Mouse (Mus musculus): ENCODE data around the gene 2610042L04Rik. TPM values are rescaled to one million over a fixed set of nuclear protein-coding genes. Genes with fewer than 3 reads are reported as not detected.
"Not testable (repeated sequence)": the region's sequence is repeated elsewhere in the genome, so short reads cannot be mapped to it uniquely, and the experiment has no call there.

2610042L04Rik gene
- under 1 TPM in 1 of 2 experiments, not detected in 1; 0.31 TPM for total RNA-seq (2021)
- long read RNA-seq, experiment 1 = 0 reads
- long read RNA-seq, experiment 2 = 0 reads

DNA sequence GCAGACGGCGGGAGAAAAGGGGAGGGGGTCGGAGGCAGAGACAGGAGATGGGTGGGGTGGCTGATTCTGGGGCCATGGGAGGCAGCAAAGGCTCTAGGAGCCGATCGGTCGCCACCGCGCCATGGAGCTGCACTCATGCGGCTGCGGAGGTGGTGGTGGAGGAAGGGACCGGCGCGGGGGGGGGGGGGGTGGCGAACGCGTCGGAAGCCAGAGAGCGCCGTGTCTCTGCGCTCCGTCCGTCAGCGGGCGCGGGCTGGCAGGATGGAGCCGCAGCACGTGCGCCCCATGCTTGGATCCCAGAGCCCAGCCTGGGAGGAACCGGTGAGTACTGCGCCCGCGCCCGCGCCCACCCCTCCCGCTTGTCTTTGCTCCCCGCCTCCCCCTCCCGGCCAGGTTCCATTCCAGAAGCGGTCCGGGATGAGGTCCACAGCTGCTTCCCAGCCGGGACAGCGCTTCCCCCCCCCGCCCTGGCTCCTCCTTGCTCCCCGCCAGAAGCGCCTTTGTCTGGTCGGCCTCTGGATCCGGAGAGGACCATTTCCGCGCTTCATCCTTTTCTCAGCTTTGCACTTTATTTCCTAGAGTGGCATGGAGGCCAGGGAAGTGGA is at the start of gene 2610042L04Rik:
Gene 2610042L04Rik (plus strand): TSS at position 288 of the 605 bp plus-strand sequence.
- intact Hi-C loops (cut with DNase I); DNase-seq: not testable (repeated sequence)

DNA sequence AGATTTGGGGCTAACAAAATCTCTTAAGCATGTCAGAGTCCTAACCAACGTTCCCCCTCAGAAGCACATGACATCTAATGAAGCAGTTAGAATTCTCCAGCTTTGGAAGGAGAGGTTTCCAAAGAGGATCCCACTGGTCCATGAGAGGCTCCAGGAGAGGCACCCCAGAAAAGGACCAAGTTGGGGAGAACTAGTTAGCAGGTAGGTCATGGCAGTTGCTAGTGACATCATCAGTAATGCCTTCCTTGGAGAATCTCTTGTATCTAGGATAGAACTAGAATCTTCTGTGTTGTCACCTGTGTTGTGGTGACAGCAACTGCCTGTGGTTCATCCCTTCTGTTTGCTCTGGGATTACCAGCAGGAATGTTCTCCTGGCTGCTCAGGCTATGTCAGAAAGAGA is 17.6 kb upstream of the 2610042L04Rik start, which contains the start of gene Gm3149:
Gene Gm3149 (plus strand): TSS at position 301 of the 400 bp plus-strand sequence.
- intact Hi-C loops (cut with DNase I); DNase-seq: not testable (repeated sequence)

DNA sequence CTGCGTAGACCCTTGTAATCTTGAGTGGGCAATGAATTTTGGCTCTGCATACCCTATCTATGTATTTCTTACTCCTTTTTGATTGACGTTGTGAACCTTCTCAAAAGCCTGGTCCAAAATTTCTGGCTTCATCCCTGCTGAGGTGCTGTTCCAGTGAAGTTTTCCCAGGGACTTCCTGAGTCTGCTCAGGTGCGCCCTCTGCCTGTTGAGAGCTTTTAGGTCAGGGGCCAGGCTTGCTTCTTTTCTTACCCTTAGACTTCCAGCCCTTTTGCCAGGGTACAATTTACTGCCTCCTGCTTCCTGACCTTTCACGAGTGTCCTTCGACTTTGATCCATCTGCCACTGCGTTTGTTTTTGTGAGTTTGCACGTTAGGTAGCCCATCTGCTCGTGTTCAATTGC is 943 bp downstream of the 2610042L04Rik start:
- intact Hi-C loops (cut with DNase I); DNase-seq: not testable (repeated sequence)

DNA sequence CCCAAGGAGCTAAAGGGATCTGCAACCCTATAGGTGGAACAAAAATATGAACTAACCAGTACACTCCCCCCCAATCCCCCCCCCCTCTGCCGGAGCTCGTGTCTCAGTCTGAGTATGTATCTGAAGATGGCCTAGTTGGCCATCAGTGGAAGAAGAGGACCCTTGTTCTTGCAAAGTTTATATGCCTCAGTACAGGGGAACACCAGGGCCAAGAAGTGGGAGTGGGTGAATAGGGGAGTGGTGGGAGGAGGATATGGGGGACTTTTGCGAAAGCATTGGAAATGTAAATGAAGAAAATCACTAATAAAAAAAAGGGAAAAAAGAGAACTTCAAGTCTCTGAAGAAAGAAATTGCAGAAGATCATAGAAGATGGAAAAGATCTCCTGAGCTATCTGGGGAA is 34.4 kb downstream of the 2610042L04Rik start:
- intact Hi-C loops (cut with DNase I); DNase-seq: not testable (repeated sequence)

DNA sequence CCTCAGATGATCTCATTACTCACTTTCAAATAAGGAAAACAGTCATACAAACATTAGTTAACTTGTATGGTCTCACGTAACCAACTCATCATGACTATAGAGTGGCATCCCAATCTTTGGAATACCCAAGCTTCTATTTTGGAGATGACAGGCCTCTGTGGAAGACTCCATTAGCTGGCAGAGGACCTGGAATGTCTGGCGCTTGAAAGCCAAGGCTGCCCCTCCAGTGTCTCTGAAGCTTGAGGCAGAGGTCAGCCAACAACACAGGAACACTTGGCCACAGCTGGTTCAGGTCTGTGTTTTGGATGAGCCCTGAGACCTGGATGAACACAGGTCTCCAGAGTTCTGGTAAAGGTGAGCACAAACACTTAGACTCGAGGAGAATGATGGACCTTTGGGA is 35.1 kb downstream of the 2610042L04Rik start:
- DNase-seq; intact Hi-C loops (cut with DNase I): not testable (repeated sequence)

DNA sequence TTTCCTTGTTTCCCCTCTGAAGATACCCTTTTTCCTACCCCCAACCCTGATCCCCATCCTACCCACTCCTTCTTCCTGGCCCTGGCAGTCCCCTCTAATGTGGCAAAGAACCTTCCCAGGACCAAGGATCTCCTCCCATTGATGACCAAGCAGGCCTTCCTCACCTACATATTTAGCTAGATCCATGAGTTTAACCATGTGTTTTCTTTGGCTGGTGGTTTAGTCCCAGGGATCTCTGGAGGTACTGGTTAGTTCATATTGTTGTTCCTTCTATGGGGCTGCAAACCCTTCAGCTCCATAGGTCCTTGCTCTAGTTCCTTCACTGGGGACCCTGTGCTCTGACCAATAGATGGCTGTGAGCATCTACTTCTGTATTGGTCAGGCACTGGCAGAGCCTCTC is 43.3 kb downstream of the 2610042L04Rik start:
- intact Hi-C loops (cut with DNase I) = not testable (repeated sequence)

DNA sequence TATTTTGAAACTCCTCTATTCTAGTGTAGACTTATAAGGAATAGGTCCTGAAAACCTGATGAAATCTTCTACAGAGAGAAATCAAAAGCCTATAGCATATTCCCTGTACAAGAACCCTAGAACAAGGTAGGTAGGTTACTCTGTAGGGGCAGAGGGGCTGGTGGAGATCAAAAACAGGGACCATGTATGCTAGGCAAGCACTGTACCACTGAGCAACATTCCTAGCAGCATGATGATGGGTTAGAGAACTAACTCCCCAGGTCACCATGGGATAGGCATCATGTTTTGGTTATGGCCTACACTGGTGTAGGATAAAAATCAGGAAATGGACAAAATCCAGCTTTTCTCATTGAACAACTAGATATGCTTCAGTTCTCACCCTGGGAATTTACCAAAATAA is 51.0 kb downstream of the 2610042L04Rik start:
- intact Hi-C loops (cut with DNase I); DNase-seq: not testable (repeated sequence)

More for the DNA sequence above, 43.3 kb downstream of the 2610042L04Rik start:
- DNase-seq = not testable (repeated sequence)

DNA sequence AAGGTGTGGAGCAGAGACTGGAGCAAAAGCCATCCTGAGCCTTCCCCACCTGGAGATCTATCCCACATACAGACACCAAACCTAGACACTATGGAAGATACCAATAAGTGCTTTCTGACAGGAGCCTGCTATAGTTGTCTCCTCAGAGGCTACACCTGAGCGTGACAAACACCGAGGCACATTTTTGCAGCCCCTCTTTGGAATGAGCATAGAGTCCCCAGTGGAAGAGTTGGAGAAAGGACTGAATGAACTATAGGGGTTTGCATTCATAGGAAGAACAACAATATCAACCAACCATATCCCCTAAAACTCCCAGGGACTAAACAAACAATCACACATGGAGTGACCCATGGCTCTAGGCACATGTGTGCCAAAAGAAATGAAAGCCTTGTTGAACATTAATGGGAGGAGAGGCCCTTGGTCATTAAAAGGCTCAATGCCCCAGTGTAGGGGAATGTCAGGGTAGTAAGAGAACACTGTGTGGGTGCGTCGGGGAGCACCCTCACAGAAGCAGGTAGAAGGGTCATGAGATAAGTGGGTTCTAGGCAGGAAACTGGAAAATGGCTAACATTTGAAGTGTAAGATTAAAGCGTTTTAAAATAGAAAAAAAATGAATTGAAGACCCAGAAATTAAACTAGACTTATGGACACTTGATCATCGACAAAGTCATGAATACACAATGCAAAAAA is 58.4 kb downstream of the 2610042L04Rik start:
- intact Hi-C loops (cut with DNase I) = not testable (repeated sequence)
- peak in 1 of 2 experiments; percentile 13 for DNase-seq

DNA sequence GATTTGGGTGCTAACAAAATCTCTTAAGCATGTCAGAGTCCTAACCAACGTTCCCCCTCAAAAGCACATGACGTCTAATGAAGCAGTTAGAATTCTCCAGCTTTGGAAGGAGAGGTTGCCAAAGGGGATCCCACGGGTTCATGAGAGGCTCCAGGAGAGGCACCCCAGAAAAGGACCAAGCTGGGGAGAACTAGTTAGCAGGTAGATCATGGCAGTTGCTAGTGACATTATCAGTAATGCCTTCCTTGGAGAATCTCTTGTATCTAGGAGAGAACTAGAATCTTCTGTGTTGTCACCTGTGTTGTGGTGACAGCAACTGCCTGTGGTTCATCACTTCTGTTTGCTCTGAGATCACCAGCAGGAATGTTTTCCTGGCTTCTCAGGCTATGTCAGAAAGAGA is 62.7 kb downstream of the 2610042L04Rik start, which contains the start of gene Gm3159:
Gene Gm3159 (plus strand): TSS at position 301 of the 400 bp plus-strand sequence.
- DNase-seq; intact Hi-C loops (cut with DNase I): not testable (repeated sequence)

DNA sequence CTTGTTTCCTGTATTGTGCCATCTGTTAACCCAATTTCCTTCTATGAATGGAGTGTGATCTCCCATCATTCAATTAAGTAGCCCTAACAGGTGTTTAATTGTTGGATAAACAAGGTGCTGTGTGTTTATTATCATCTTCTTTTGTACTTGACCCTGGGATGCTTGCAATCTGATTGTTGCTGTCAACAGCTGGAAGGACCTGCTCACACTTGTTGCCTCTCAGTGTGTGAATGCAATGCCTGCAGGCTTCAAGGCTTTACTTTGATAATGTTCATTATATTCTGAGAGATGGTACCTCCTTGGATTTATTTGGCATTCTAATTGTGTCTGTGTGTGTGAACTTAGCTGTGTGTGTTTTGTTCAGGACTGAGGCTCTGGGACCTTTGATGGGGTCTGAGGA is 64.1 kb downstream of the 2610042L04Rik start:
- DNase-seq; intact Hi-C loops (cut with DNase I): not testable (repeated sequence)

DNA sequence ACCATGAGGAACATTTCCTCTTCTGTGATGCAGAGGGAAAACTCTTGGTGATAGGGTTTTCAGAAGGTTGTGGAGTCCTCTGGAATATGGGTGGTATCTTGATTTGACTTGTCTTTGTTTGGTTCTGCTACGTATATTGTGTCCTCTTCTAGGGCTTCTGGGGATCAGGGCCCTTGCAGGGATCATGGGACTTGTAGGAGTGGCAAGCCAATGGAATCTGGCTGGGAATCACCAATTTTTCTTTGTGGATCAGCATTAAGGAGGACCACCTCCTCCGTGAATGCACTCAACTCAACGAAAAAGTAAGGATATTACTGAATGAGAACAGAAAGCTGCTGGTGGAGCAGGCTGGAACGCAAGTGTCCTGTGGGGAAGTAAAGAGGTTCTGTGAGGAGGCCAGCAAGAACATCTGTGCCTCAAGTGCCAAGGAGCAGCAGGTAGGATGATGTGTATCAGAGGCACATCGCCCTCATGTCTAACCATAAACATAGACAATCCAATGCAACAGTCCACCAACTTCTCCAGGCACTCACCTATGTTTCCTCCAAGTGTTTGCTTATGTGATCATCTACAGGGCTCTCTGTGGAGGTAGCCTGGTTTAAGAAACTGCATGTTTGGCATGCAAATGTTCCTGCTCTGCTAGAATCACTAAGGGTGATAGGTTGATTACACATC is 65.7 kb downstream of the 2610042L04Rik start:
- DNase-seq = peak in 1 of 2 experiments; percentile 17
- intact Hi-C loops (cut with DNase I) = not testable (repeated sequence)

DNA sequence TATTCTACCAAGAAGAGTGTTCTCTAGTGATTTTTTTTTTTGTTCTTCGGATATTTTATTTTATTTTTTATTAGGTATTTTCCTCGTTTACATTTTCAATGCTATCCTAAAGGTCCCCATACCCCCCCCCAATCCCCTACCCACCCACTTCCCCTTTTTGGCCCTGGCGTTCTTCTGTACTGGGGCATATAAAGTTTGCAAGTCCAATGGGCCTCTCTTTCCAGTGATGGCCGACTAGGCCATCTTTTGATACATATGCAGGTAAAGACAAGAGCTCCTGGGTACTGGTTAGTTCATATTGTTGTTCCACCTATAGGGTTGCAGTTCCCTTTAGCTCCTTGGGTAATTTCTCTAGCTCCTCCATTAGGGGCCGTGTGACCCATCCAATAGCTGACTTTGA is 66.7 kb downstream of the 2610042L04Rik start:
- intact Hi-C loops (cut with DNase I); DNase-seq: not testable (repeated sequence)

DNA sequence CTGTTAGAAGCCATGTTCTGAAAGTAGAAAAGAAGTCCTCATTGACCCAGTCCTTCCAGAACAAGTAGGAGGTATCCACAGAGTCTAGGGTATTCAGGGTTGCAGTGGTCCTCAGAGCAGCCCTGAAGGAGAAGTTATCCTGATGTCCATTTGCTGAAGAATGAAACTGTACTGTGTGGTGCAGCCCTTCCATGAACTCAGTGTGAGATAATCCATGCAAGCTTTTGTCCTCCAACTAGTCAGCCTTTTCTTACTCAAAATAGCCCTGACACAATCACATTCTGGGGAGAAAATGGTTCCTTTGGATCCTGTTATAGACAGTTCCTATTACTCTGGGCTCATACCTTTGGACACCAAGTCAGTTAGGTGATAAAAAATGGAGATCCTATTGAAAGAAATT is 69.3 kb downstream of the 2610042L04Rik start:
- DNase-seq; intact Hi-C loops (cut with DNase I): not testable (repeated sequence)

Other genes starting within 250 kb of the 2610042L04Rik start
- gene Gm8108, start 224.2 kb upstream of the 2610042L04Rik start, total RNA-seq (2021) = under 1 TPM in 1 of 2 experiments, not detected in 1; 0.15 TPM
- gene Gm3127, start 169.7 kb upstream of the 2610042L04Rik start, total RNA-seq (2021) = not detected
- not detected for gene Gm2974, start 152.2 kb upstream of the 2610042L04Rik start, total RNA-seq (2021)
- not detected for gene Gm3138, start 85.1 kb upstream of the 2610042L04Rik start, total RNA-seq (2021)
- not detected for gene Gm3149, start 17.5 kb upstream of the 2610042L04Rik start, total RNA-seq (2021)
- gene Gm3159, start 62.8 kb downstream of the 2610042L04Rik start, total RNA-seq (2021) = not detected
- gene Gm3164, start 80.7 kb downstream of the 2610042L04Rik start, total RNA-seq (2021) = under 1 TPM in 1 of 2 experiments, not detected in 1; 0.26 TPM
- not detected for gene Gm3173, start 96.2 kb downstream of the 2610042L04Rik start, total RNA-seq (2021)
- not detected for gene Gm3182, start 147.0 kb downstream of the 2610042L04Rik start, total RNA-seq (2021)
- gene Gm3047, start 220.6 kb downstream of the 2610042L04Rik start, total RNA-seq (2021) = not detected